Mouse (Mus musculus): ENCODE measurements around the gene Pou6f2.

GRCm38 (mm10) chr13:18323980-18324678, 73.4 kb downstream of the Pou6f2 start:
- TF ChIP-seq CTCF (IDR thresholded peaks at IDR 0.05; ENCODE audit: borderline replicate concordance, extremely low read depth, insufficient read depth, insufficient read length): no peak
- no peak for TF ChIP-seq POLR2A (IDR thresholded peaks at IDR 0.05; ENCODE audit: borderline replicate concordance, extremely low read depth, insufficient read depth, insufficient read length, poor library complexity, severe bottlenecking)

All from brain, embryonic 14.5 days (tissue).